Mouse (Mus musculus) spleen, adult 12 weeks (tissue): ENCODE results near the gene Chn2.
"Not testable (repeated sequence)": the region's sequence is repeated elsewhere in the genome, so short reads cannot be mapped to it uniquely, and the experiment has no call there.

Source experiments
- DNase-seq: peaks from one replicate; pipeline ENCODE4 v3.0.0; 2022; ENCODE audit warnings: low spot score

Chn2 gene

GRCm38 (mm10) chr6:54160677-54161076 is 121.3 kb downstream of the Chn2 start:
- DNase-seq, result no peak

GRCm38 (mm10) chr6:54161246-54161645 is 121.9 kb downstream of the Chn2 start:
- no peak for DNase-seq

GRCm38 (mm10) chr6:54162321-54162720 is 123.0 kb downstream of the Chn2 start:
- no peak for DNase-seq

GRCm38 (mm10) chr6:54162786-54163185 is 123.4 kb downstream of the Chn2 start:
- peak; percentile 11 for DNase-seq

- no peak for DNase-seq
Observed at GRCm38 (mm10) chr6:54163702-54164101, 124.3 kb downstream of the Chn2 start.

GRCm38 (mm10) chr6:54164777-54165176 is 125.4 kb downstream of the Chn2 start:
- DNase-seq, result no peak

- no peak for DNase-seq
Observed at GRCm38 (mm10) chr6:54165246-54165645, 125.9 kb downstream of the Chn2 start.

- DNase-seq, result no peak
Observed at GRCm38 (mm10) chr6:54165863-54166262, 126.5 kb downstream of the Chn2 start.

- DNase-seq, result no peak
Observed at GRCm38 (mm10) chr6:54166991-54167546, 127.7 kb downstream of the Chn2 start.

- DNase-seq, result no peak
Observed at GRCm38 (mm10) chr6:54170286-54170894, 131.0 kb downstream of the Chn2 start.

GRCm38 (mm10) chr6:54171385-54171784 is 132.0 kb downstream of the Chn2 start:
- DNase-seq, result no peak

- no peak for DNase-seq
Observed at GRCm38 (mm10) chr6:54175473-54176215, 136.3 kb downstream of the Chn2 start.

- DNase-seq, result not testable (repeated sequence)
Observed at GRCm38 (mm10) chr6:54177081-54177480, 137.7 kb downstream of the Chn2 start.

- DNase-seq, result no peak
Observed at GRCm38 (mm10) chr6:54179056-54179873, 139.9 kb downstream of the Chn2 start.

GRCm38 (mm10) chr6:54179874-54180212 is 140.5 kb downstream of the Chn2 start:
- DNase-seq, result no peak

GRCm38 (mm10) chr6:54183825-54184578 is 144.6 kb downstream of the Chn2 start:
- DNase-seq, result no peak

GRCm38 (mm10) chr6:54193631-54194305 is 154.4 kb downstream of the Chn2 start:
- DNase-seq, result no peak

GRCm38 (mm10) chr6:54197821-54198412 is 158.6 kb downstream of the Chn2 start:
- no peak for DNase-seq

- no peak for DNase-seq
Observed at GRCm38 (mm10) chr6:54199516-54199915, 160.2 kb downstream of the Chn2 start.

GRCm38 (mm10) chr6:54200031-54200722 is 160.8 kb downstream of the Chn2 start:
- DNase-seq, result no peak
